Mouse (Mus musculus) liver, adult 2 months (tissue): ENCODE measurements around the gene Adam30. TPM values are rescaled to one million over a fixed set of nuclear protein-coding genes. Genes with fewer than 3 reads are reported as not detected.
A peak's percentile ranks its signal among the peaks of the same experiment; 100 is the strongest.

Source experiments
- DNase-seq: peaks from one replicate; pipeline ENCODE4 v3.0.0-alpha.2; 2011; ENCODE audit warnings: low read depth, low spot score; ENCODE audit errors: extremely low read depth
- H3K27ac ChIP-seq: fragments of 200-500 bp; replicated peaks from 2 replicates; pipeline ENCODE4 v1.5.1; 2012; ENCODE audit warnings: low read depth, mild to moderate bottlenecking, control low read depth, inconsistent platforms, low read length; ENCODE audit not compliant: insufficient read depth
- H3K27me3 ChIP-seq: fragments of 200-500 bp; 2 replicates; pipeline ENCODE4 v1.6.1; 2012; ENCODE audit warnings: mild to moderate bottlenecking, moderate library complexity, low read length, inconsistent platforms; ENCODE audit not compliant: control insufficient read depth, insufficient read depth
- H3K36me3 ChIP-seq: fragments of 200-500 bp; 2 replicates; pipeline ENCODE4 v1.6.1; 2012; ENCODE audit warnings: low read length, inconsistent platforms; ENCODE audit not compliant: control insufficient read depth, insufficient read depth
- H3K4me1 ChIP-seq: fragments of 200-500 bp; 2 replicates; pipeline ENCODE4 v1.6.1; 2011; ENCODE audit warnings: low read length; ENCODE audit not compliant: control insufficient read depth, insufficient read depth
- H3K4me3 ChIP-seq: fragments of 200-500 bp; 2 replicates; pipeline ENCODE4 v1.5.1; 2011; ENCODE audit warnings: low read depth, mild to moderate bottlenecking, control low read depth, low read length, moderate library complexity; ENCODE audit not compliant: insufficient read depth
- H3K79me2 ChIP-seq: fragments of 200-500 bp; 2 replicates; pipeline ENCODE4 v1.6.1; 2012; ENCODE audit warnings: inconsistent platforms, mild to moderate bottlenecking, low read length, moderate library complexity; ENCODE audit not compliant: control insufficient read depth, insufficient read depth
- H3K9ac ChIP-seq: fragments of 200-500 bp; 2 replicates; pipeline ENCODE4 v1.6.1; 2012; ENCODE audit warnings: low read depth, mild to moderate bottlenecking, control low read depth, inconsistent platforms, low read length
- CTCF ChIP-seq: fragments of 200-500 bp; IDR thresholded peaks from 2 replicates; pipeline ENCODE4 v1.5.1; 2011; ENCODE audit warnings: low read depth, low read length, control low read depth
- POLR2A ChIP-seq: fragments of 200-500 bp; IDR thresholded peaks from 2 replicates; pipeline ENCODE4 v1.6.1; 2011; ENCODE audit warnings: low read length, control low read depth; ENCODE audit not compliant: insufficient read depth; ENCODE audit errors: extremely low read depth
- WGBS: fragments of 180-500 bp; shearing (Covaris S2); methylation state at CpG from one replicate; pipeline ENCODE4 v1.1.7; 2018; 5-methylcytosine and 5-hydroxymethylcytosine counted together
- polyA plus RNA-seq: library from polyadenylated mRNA; depleted of rRNA; stranded (reverse); fragments of >200 nt; gene quantifications from 2 replicates; pipeline ENCODE4 v1.2.3, GENCODE M21; 2012
- total RNA-seq: library from RNA; depleted of rRNA; stranded (reverse); fragments of >200 nt; gene quantifications from 2 replicates; pipeline ENCODE4 v1.2.3, GENCODE M21; 2014

Gene Adam30
- total and polyA plus RNA-seq, 2 experiments = not detected

DNA sequence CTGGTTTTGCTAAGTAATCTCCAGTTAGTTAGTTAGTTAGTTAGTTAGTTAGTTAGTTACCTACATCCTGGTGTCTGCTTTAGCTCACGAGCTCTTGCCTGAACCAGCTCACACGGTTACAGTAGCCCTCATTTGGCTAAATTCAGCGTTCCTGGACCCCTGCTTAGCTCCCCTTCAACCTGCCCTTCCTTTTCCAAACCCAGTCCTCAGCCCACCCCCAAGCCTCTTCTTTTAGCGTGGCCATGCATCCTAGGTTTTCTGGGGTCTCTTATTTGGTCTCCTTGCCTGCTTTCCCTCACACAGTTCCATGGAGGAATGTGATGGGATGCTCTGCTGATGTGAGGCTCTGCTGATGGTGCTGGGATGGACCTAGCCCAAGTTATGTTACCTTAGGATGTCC lies 1.8 kb upstream of the Adam30 start:
- DNase-seq = no peak
- Histone ChIP-seq H3K79me2 (no peaks in the 10 kb centered on the region), H3K27me3 (no peaks in the 10 kb centered on the region), H3K9ac (no peak overlapping the region), H3K4me3 (no peak overlapping the region), H3K4me1 (no peaks in the 10 kb centered on the region), H3K27ac (no peak overlapping the region), H3K36me3 (no peaks in the 10 kb centered on the region)
- no peak for TF ChIP-seq CTCF
- no peak for TF ChIP-seq POLR2A
- WGBS = 79% methylated on average over 4 of the region's 4 CpGs

DNA sequence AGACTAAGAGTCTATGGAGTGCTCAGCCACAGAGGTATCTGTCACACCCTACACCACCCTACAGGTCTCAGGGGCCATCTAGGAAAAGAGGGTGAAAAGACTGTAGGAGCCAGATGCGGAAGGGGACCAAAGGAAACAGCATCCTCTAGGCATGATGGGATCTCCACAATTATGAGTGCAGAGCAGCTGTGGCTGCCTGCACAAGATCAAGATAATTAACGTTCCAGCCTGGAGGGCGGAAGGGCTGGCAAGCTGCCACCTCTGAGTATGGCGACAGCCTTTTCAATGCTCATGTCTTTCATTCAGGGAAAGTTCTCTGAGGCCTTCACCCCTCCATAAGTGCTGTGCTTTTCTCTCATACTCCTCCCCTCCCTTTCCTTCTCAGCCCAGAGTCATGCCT lies 1.1 kb upstream of the Adam30 start:
- no peak overlapping the region for H3K9ac ChIP-seq
- H3K36me3 ChIP-seq = no peaks in the 10 kb centered on the region
- no peak for DNase-seq
- 60% methylated on average over 4 of the region's 4 CpGs for WGBS
- H3K4me1 ChIP-seq = no peaks in the 10 kb centered on the region
- no peaks in the 10 kb centered on the region for H3K79me2 ChIP-seq
- no peak overlapping the region for H3K4me3 ChIP-seq
- no peak overlapping the region for H3K27ac ChIP-seq
- no peaks in the 10 kb centered on the region for H3K27me3 ChIP-seq
- no peak for TF ChIP-seq CTCF
- no peak for TF ChIP-seq POLR2A

DNA sequence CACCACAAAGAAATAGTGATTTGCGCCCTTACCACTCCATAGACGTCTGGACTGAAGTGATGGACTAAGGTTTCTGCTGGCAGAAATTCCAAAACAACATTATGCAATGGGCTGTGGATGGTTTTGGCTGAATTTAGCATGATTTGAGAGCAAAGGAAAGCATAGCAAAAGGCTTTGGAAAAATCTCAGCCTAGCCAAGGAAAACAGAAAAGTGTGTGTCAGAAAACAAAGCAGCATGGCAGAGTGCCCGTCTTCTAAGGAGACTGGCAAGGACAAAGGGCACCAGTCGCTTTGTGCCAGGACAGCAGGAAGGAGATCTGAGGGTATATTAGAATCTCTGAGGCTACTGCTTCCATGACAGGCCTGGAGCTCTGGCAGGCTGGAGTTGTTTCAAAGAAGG lies 17.9 kb downstream of the Adam30 start:
- H3K36me3 ChIP-seq = no peaks in the 10 kb centered on the region
- peaks cover 6% of the 10 kb centered on the region for H3K4me1 ChIP-seq
- WGBS = 25% methylated on average over 4 of the region's 4 CpGs
- H3K9ac ChIP-seq = no peak overlapping the region
- H3K27me3 ChIP-seq = no peaks in the 10 kb centered on the region
- peak overlapping the region; percentile 100 for H3K27ac ChIP-seq
- no peak for TF ChIP-seq CTCF
- no peak for TF ChIP-seq POLR2A
- no peak overlapping the region for H3K4me3 ChIP-seq
- H3K79me2 ChIP-seq = no peaks in the 10 kb centered on the region
- DNase-seq = peak; percentile 99

DNA sequence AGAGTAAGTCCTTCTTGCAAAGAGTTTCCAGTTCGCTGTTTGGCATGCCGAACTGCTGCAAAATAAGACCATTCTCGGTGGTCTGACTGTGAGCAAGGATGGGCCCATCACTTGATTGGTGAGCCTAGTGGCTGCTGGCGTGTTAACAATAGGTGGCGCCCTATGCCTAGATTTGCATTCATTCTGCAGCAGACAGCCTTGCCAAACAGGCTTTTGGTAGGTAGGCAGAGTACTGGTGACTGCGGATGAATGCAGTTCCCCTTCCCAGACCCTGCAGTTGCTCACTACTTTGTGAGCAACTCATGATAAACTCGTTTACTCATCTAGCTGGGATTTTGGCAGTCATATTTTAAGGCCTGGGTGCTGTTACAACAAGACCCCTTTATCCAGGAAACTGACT lies 20.4 kb downstream of the Adam30 start:
- Histone ChIP-seq H3K36me3 (no peaks in the 10 kb centered on the region), H3K4me3 (no peak overlapping the region), H3K9ac (no peak overlapping the region), H3K4me1 (peaks cover 6% of the 10 kb centered on the region), H3K79me2 (no peaks in the 10 kb centered on the region), H3K27ac (no peak overlapping the region), H3K27me3 (no peaks in the 10 kb centered on the region)
- TF ChIP-seq CTCF (peak; percentile 84), POLR2A (no peak)
- DNase-seq = peak; percentile 67
- 31% methylated on average over 7 of the region's 7 CpGs for WGBS

DNA sequence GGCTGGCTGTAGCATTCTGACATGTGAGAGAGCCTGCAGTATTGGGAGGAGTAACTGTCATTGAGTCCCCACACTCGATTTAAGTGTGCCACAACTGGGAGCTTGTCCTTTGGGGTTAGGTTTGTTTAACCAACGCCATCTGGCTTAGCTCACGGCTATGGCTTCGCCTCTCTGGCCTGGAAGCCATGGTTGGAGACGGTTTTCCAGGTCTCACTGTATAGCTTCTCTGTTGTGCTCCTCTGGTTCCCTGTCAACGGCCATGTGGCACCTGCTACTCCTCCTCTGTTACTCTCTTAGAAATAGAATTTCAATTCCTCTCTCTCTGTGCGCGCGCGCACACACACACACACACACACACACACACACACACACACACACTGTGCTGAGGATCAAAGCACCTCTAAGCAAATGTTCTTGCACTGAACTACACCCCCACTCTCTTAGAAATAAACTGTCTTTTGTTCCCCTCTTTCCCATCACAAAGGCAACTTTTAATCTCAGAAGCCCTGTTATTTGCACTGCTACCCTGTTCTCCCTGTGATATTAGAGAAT lies 24.8 kb downstream of the Adam30 start:
- DNase-seq = no peak
- WGBS = 74% methylated on average over 10 of the region's 10 CpGs
- no peaks in the 10 kb centered on the region for H3K79me2 ChIP-seq
- TF ChIP-seq POLR2A (no peak), CTCF (no peak)
- H3K9ac ChIP-seq = no peak overlapping the region
- no peaks in the 10 kb centered on the region for H3K4me1 ChIP-seq
- no peak overlapping the region for H3K27ac ChIP-seq
- H3K36me3 ChIP-seq = no peaks in the 10 kb centered on the region
- H3K4me3 ChIP-seq = no peak overlapping the region
- no peaks in the 10 kb centered on the region for H3K27me3 ChIP-seq

DNA sequence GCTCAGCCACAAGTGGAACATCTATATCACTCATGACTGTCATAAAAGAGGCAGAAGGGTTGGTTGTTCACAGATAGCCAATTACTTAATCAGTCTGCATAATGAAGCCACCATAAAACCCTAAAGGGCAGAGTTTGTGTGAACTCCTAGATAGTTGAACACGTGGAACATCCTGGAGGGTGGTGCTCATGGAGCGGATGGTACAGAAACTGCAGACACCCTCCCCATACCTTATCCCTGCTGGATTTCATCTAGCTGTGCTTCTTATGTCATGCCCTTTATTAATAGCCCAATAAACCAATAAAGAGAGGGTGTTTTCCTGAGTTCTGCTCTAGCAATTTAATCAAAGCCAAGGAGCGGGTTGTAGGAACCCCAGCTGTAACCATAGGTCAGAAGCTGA lies 27.3 kb downstream of the Adam30 start:
- H3K36me3 ChIP-seq = no peaks in the 10 kb centered on the region
- H3K79me2 ChIP-seq = no peaks in the 10 kb centered on the region
- TF ChIP-seq CTCF = no peak
- no peak for TF ChIP-seq POLR2A
- WGBS = 63% methylated on average over 3 of the region's 3 CpGs
- H3K27me3 ChIP-seq = no peaks in the 10 kb centered on the region
- H3K4me1 ChIP-seq = no peaks in the 10 kb centered on the region
- no peak overlapping the region for H3K9ac ChIP-seq
- no peak overlapping the region for H3K4me3 ChIP-seq
- no peak overlapping the region for H3K27ac ChIP-seq
- no peak for DNase-seq
